Comparison of ENCODE assay signal across 15 mouse cellular contexts in genomic region chr12:5668486-5668885, GRCm38 (mm10).
DNase-seq lines count a peak whose midpoint lies in the region; TF ChIP-seq lines count a peak whose summit lies in the region.
"Had no signal": no experiment of that assay in that cellular context is flagged by ENCODE, and none has a peak within 500 bp of the region (broad histone marks: within the 10 kb centered on the region; RNA-seq: fewer than 3 reads in every experiment).

No protein-coding gene starts in this region.

- TF ChIP-seq CTCF in lung, adult 2 months (IDR thresholded peaks at IDR 0.05; ENCODE audit: insufficient read depth, low read length): no peak
- TF ChIP-seq CTCF in gastrocnemius, adult 2 months (IDR thresholded peaks at IDR 0.05): no peak

- no peak overlapping the region for H3K27ac ChIP-seq in heart, embryonic 10.5 days
- peak overlapping the region; percentile 67 for H3K27ac ChIP-seq in gastrocnemius, adult 2 months
- H3K27ac ChIP-seq: hindbrain, embryonic 13.5 days; left cerebral cortex, adult 2 months; limb, embryonic 12.5 days had no signal

- no peaks in the 10 kb centered on the region for H3K27me3 ChIP-seq in heart, embryonic 10.5 days (ENCODE audit: insufficient read depth, poor library complexity, severe bottlenecking)
- H3K27me3 ChIP-seq: hindbrain, embryonic 13.5 days; limb, embryonic 12.5 days had no signal

- H3K4me1 ChIP-seq in heart, embryonic 10.5 days: no peaks in the 10 kb centered on the region
- H3K4me1 ChIP-seq in lung, adult 2 months (ENCODE audit: control insufficient read depth, insufficient read depth, low read length): no peaks in the 10 kb centered on the region
- H3K4me1 ChIP-seq: hindbrain, embryonic 13.5 days; limb, embryonic 12.5 days had no signal

- intact Hi-C loops in gastrocnemius, adult 2 months (cut with DNase I): no loop called here

- 75% methylated on average over 3 of the region's 3 CpGs for WGBS in heart, embryonic 10.5 days
- WGBS in lung, adult 2 months: 46% methylated on average over 3 of the region's 3 CpGs

- DNase-seq in heart, adult 18-20 months: peak; percentile 7 to 11
- no peak for DNase-seq in heart, embryonic 10.5 days (ENCODE audit: low spot score)
- DNase-seq in lung, adult 18-20 months: peak; percentile 7 to 8
- DNase-seq in lung, adult 2 months: no peak
- DNase-seq in gastrocnemius, adult 2 months: peak; percentile 31
- peak; percentile 40 for DNase-seq in lung, postnatal 36 days
- DNase-seq in left cerebral cortex, adult 9 months (ENCODE audit: low spot score in 2 of 2): no peak
- no peak for DNase-seq in testis, postnatal 10 days (ENCODE audit: low spot score)
- DNase-seq: B cell, adult 2 months; cerebellum, postnatal 14 days; forebrain, postnatal 0 days; thymus, postnatal 14 days had no signal

- H3K9me3 ChIP-seq in heart, embryonic 10.5 days: no peaks in the 10 kb centered on the region
- H3K9me3 ChIP-seq: hindbrain, embryonic 13.5 days; limb, embryonic 12.5 days had no signal

- no peaks in the 10 kb centered on the region for H3K36me3 ChIP-seq in heart, embryonic 10.5 days
- H3K36me3 ChIP-seq: hindbrain, embryonic 13.5 days; limb, embryonic 12.5 days had no signal

- TF ChIP-seq POLR2A in lung, adult 2 months (IDR thresholded peaks at IDR 0.05; ENCODE audit: borderline replicate concordance, extremely low read depth, low read depth, low read length): no peak

- H3K4me3 ChIP-seq in heart, embryonic 10.5 days: no peak overlapping the region
- no peak overlapping the region for H3K4me3 ChIP-seq in lung, adult 2 months (replicated peaks; ENCODE audit: extremely low read depth, low read depth, low read length)
- H3K4me3 ChIP-seq in gastrocnemius, adult 2 months: no peak overlapping the region
- H3K4me3 ChIP-seq: hindbrain, embryonic 13.5 days; left cerebral cortex, adult 2 months; limb, embryonic 12.5 days had no signal

Comparison
In these comparisons a context has a peak if more than half of its experiments do, and no peak if none do; other contexts are left out.
1. DNase-seq: peak in heart, adult 18-20 months (2 of 2), lung, adult 18-20 months (2 of 2), gastrocnemius, adult 2 months (single experiment) and lung, postnatal 36 days (single experiment); none in heart, embryonic 10.5 days (single experiment), lung, adult 2 months (single experiment), left cerebral cortex, adult 9 months (0 of 2) and testis, postnatal 10 days (single experiment).